ENCODE assay signal across 8 mouse cellular contexts in genomic region chr1:78215749-78216508, GRCm38 (mm10). TPM values are rescaled to one million over a fixed set of nuclear protein-coding genes. Genes with fewer than 3 reads are reported as not detected.
DNase-seq lines count a peak whose midpoint lies in the region; ATAC-seq and TF ChIP-seq lines count a peak whose summit lies in the region.

No protein-coding gene starts in this region.

- TF ChIP-seq POLR2A in myocyte (IDR thresholded peaks at IDR 0.05; ENCODE audit: insufficient read length, low read depth), result no peak

- no peaks in the 10 kb centered on the region for H3K36me3 ChIP-seq in forebrain, embryonic 12.5 days (replicated peaks)
- H3K36me3 ChIP-seq in kidney, postnatal 0 days (ENCODE audit: insufficient read depth, low read length), result no peaks in the 10 kb centered on the region
- H3K36me3 ChIP-seq in myocyte (ENCODE audit: control insufficient read depth, insufficient read depth), result no peaks in the 10 kb centered on the region

- H3K4me2 ChIP-seq in forebrain, embryonic 12.5 days, result peak overlapping the region; percentile 93
- H3K4me2 ChIP-seq in kidney, postnatal 0 days (ENCODE audit: low read length), result peak overlapping the region; percentile 96
- peak overlapping the region; percentile 86 for H3K4me2 ChIP-seq in myocyte (ENCODE audit: low read depth)

- DNase-seq in frontal cortex, adult 2 months (ENCODE audit: extremely low spot score in 1 of 2, low spot score in 1 of 2), result no peak
- DNase-seq in adipocyte (ENCODE audit: low spot score), result peak; percentile 4
- peak; percentile 67 for DNase-seq in kidney, postnatal 0 days (ENCODE audit: low spot score)
- DNase-seq in thymus, postnatal 36 days, result no peak
- no peak for DNase-seq in ovary, adult 18-20 months (ENCODE audit: low spot score)

- under 1% methylated on average over 36 of the region's 36 CpGs for WGBS in forebrain, embryonic 12.5 days
- WGBS in kidney, postnatal 0 days, result 1% methylated on average over 36 of the region's 36 CpGs

- H3ac ChIP-seq in myocyte (ENCODE audit: control insufficient read depth, insufficient read length), result no peak overlapping the region

- H3K9ac ChIP-seq in forebrain, embryonic 12.5 days, result no peak overlapping the region
- no peak overlapping the region for H3K9ac ChIP-seq in kidney, postnatal 0 days (ENCODE audit: low read depth, low read length)

- TF ChIP-seq CTCF in kidney, postnatal 0 days (IDR thresholded peaks at IDR 0.05; ENCODE audit: low read depth), result peak; percentile 39; the same call in 1 of the 2 replicates

- H3K27ac ChIP-seq in forebrain, embryonic 12.5 days, result no peak overlapping the region
- H3K27ac ChIP-seq in kidney, postnatal 0 days, result no peak overlapping the region

- peaks cover 28% of the 10 kb centered on the region for H3K4me1 ChIP-seq in forebrain, embryonic 12.5 days
- peaks cover 6% of the 10 kb centered on the region; the same call in 1 of the 2 replicates for H3K4me1 ChIP-seq in kidney, postnatal 0 days (replicated peaks; ENCODE audit: insufficient read depth, low read length)

- peaks cover 96% of the 10 kb centered on the region for H3K27me3 ChIP-seq in forebrain, embryonic 12.5 days
- H3K27me3 ChIP-seq in kidney, postnatal 0 days (ENCODE audit: insufficient read depth, low read length), result peaks cover 89% of the 10 kb centered on the region
- no peaks in the 10 kb centered on the region for H3K27me3 ChIP-seq in myocyte (ENCODE audit: control insufficient read depth, insufficient read depth, insufficient read length)

- H3K79me2 ChIP-seq in myocyte (ENCODE audit: control insufficient read depth, insufficient read depth), result no peaks in the 10 kb centered on the region

- no peaks in the 10 kb centered on the region for H3K9me3 ChIP-seq in forebrain, embryonic 12.5 days
- no peaks in the 10 kb centered on the region for H3K9me3 ChIP-seq in kidney, postnatal 0 days (replicated peaks; ENCODE audit: low read length)

- ATAC-seq in frontal cortex, adult (ENCODE audit: low TSS enrichment), result peak; percentile 70; the same call in 1 of the 2 replicates
- ATAC-seq in forebrain, embryonic 12.5 days (ENCODE audit: low FRiP score), result peak; percentile 63; the same call in 1 of the 2 replicates
- peak; percentile 63 for ATAC-seq in kidney, postnatal 0 days (replicated peaks; ENCODE audit: low FRiP score, low read depth)

- H3K4me3 ChIP-seq in forebrain, embryonic 12.5 days (replicated peaks), result peak overlapping the region; percentile 53
- H3K4me3 ChIP-seq in kidney, postnatal 0 days (replicated peaks; ENCODE audit: low read depth, low read length), result peak overlapping the region; percentile 47
- H3K4me3 ChIP-seq in myocyte, result peak overlapping the region; percentile 13

TF ChIP-seq in myocyte, 11 proteins besides CTCF, POLR2A, EP300 and RAD21:
- TF ChIP-seq MYOD1 (IDR thresholded peaks at IDR 0.05; ENCODE audit: control insufficient read depth in 1 of 3, insufficient read length in 2 of 3, low read depth in 2 of 3) (peak in 2 of 3 experiments; percentile 49 to 56), MYOG (IDR thresholded peaks at IDR 0.05; ENCODE audit: control insufficient read depth in 1 of 3, insufficient read depth in 1 of 3, insufficient read length in 2 of 3, low read depth in 2 of 3) (peak in 2 of 3 experiments; percentile 34 to 50), POLR2AphosphoS2 (IDR thresholded peaks at IDR 0.05; ENCODE audit: insufficient read length, low read depth) (no peak), SRF (IDR thresholded peaks at IDR 0.05; ENCODE audit: control insufficient read depth, insufficient read length, low read depth) (peak; percentile 40)

RNA-seq across cellular contexts. Expression of gene Pax3, which starts 19.0 kb away (rescaled TPM):
- not detected in 2 replicates for polyA plus RNA-seq in frontal cortex, adult 2 months (2012; rRNA removed)
- polyA plus RNA-seq in forebrain, embryonic 12.5 days (2016; fragmentation: Nextera tagmentation; extraction: Ambion mirVana), result 3.3 and 3.6 TPM in 2 replicates
- not detected in 2 replicates for polyA plus RNA-seq in kidney, postnatal 0 days (2015; fragmentation: Nextera tagmentation; extraction: Ambion mirVana)
- polyA plus RNA-seq in myocyte (2012; fragmentation: generic; extraction: Trizol), result 0.10 TPM

Comparison
In these comparisons a context has a peak if more than half of its experiments do, and no peak if none do; other contexts are left out.
1. DNase-seq: peak in adipocyte (single experiment) and kidney, postnatal 0 days (single experiment); none in frontal cortex, adult 2 months (0 of 2), thymus, postnatal 36 days (0 of 2) and ovary, adult 18-20 months (single experiment).
2. Peak in every context shown above with its lines, with median percentiles within 50 percentile points of each other: ATAC-seq, H3K4me2 ChIP-seq and H3K4me3 ChIP-seq.